Comparison of ENCODE assay signal across 8 mouse cellular contexts in the genomic region with DNA sequence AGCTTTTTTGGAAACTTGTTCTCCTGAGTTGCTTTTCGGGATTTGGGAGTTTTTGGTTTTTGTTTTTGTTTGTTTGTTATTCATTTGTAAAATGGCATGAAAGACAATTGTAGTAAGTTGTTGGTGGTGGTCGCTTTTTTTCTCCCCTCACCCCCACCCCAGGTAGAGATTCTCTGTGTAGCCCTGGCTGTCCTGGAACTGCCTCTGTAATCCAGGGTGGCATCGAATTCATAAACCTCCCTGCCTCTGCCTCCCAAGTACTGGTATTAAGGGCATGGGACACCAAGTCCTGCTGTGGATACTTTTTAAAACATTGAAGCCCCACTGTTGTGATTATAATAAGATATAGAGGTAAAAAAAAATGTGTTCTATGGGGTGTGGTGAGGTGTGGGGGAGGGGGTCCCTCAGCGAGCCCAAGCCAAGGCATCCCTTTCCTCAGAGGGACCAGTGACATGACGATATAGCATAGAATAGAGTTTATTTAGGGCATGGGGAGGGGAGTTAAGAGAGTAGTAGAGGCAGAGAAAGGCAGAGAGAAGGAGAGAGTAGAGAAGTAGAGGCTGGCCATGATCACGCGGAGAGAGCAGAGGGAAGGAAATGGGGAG. TPM values are rescaled to one million over a fixed set of nuclear protein-coding genes. Genes with fewer than 3 reads are reported as not detected.
A peak's percentile ranks its signal among the peaks of the same experiment; 100 is the strongest.
DNase-seq lines count a peak whose midpoint lies in the region; ATAC-seq lines count a peak whose summit lies in the region.

No protein-coding gene starts in this region.

- H3K4me2 ChIP-seq in heart, embryonic 14.5 days (ENCODE audit: low read length), result peak overlapping the region; percentile 65
- peak overlapping the region; percentile 71 for H3K4me2 ChIP-seq in embryonic facial prominence, embryonic 12.5 days (replicated peaks)
- H3K4me2 ChIP-seq in hindbrain, embryonic 15.5 days, result peak overlapping the region; percentile 81
- H3K4me2 ChIP-seq in midbrain, embryonic 12.5 days (replicated peaks), result peak overlapping the region; percentile 69

- DNase-seq in heart, adult 11 months, result no peak
- DNase-seq in adipocyte (ENCODE audit: low spot score), result no peak
- no peak for DNase-seq in embryo, embryonic 9.5 days (ENCODE audit: extremely low spot score)
- no peak for DNase-seq in spleen, adult 18-20 months

- no peak overlapping the region for H3K9ac ChIP-seq in heart, embryonic 14.5 days (ENCODE audit: low read length)
- H3K9ac ChIP-seq in embryonic facial prominence, embryonic 12.5 days, result no peak overlapping the region
- no peak overlapping the region for H3K9ac ChIP-seq in hindbrain, embryonic 15.5 days
- no peak overlapping the region for H3K9ac ChIP-seq in midbrain, embryonic 12.5 days (replicated peaks)

- H3K36me3 ChIP-seq in heart, embryonic 14.5 days (ENCODE audit: control insufficient read depth, insufficient read depth, low read length), result peaks cover 24% of the 10 kb centered on the region
- peaks cover 18% of the 10 kb centered on the region for H3K36me3 ChIP-seq in embryonic facial prominence, embryonic 12.5 days
- H3K36me3 ChIP-seq in hindbrain, embryonic 15.5 days, result peaks cover 17% of the 10 kb centered on the region
- peaks cover 25% of the 10 kb centered on the region for H3K36me3 ChIP-seq in midbrain, embryonic 12.5 days

- peak overlapping the region; percentile 7 to 64; a peak in 3 of 4 replicates for H3K4me3 ChIP-seq in heart, embryonic 14.5 days (ENCODE audit: control insufficient read depth in 1 of 2, insufficient read depth in 1 of 2, low read depth in 1 of 2, low read length in 2 of 2)
- peak overlapping the region; percentile 65; the same call in 1 of the 2 replicates for H3K4me3 ChIP-seq in embryonic facial prominence, embryonic 12.5 days
- H3K4me3 ChIP-seq in hindbrain, embryonic 15.5 days, result peak overlapping the region; percentile 72
- peak overlapping the region; percentile 66 for H3K4me3 ChIP-seq in midbrain, embryonic 12.5 days

- 58% methylated on average over 7 of the region's 7 CpGs for WGBS in heart, embryonic 14.5 days
- WGBS in embryonic facial prominence, embryonic 12.5 days, result 56% methylated on average over 7 of the region's 7 CpGs
- WGBS in hindbrain, embryonic 15.5 days, result 60% methylated on average over 7 of the region's 7 CpGs
- WGBS in midbrain, embryonic 12.5 days, result 63% methylated on average over 7 of the region's 7 CpGs

- no peak overlapping the region for H3K27ac ChIP-seq in heart, embryonic 14.5 days (replicated peaks in 1 of 2; ENCODE audit: control insufficient read depth in 1 of 2, insufficient read depth in 1 of 2, low read depth in 2 of 2, low read length in 2 of 2)
- H3K27ac ChIP-seq in embryonic facial prominence, embryonic 12.5 days, result no peak overlapping the region
- no peak overlapping the region for H3K27ac ChIP-seq in hindbrain, embryonic 15.5 days (replicated peaks)
- H3K27ac ChIP-seq in midbrain, embryonic 12.5 days (replicated peaks), result no peak overlapping the region

- H3K9me3 ChIP-seq in heart, embryonic 14.5 days (ENCODE audit: control insufficient read depth, low read length), result no peaks in the 10 kb centered on the region
- H3K9me3 ChIP-seq in embryonic facial prominence, embryonic 12.5 days, result no peaks in the 10 kb centered on the region
- H3K9me3 ChIP-seq in hindbrain, embryonic 15.5 days, result no peaks in the 10 kb centered on the region
- H3K9me3 ChIP-seq in midbrain, embryonic 12.5 days, result no peaks in the 10 kb centered on the region

- no peaks in the 10 kb centered on the region for H3K27me3 ChIP-seq in heart, embryonic 14.5 days (ENCODE audit: control insufficient read depth, insufficient read depth, low read length)
- no peaks in the 10 kb centered on the region for H3K27me3 ChIP-seq in embryonic facial prominence, embryonic 12.5 days
- no peaks in the 10 kb centered on the region for H3K27me3 ChIP-seq in hindbrain, embryonic 15.5 days
- no peaks in the 10 kb centered on the region for H3K27me3 ChIP-seq in midbrain, embryonic 12.5 days

- no peak for ATAC-seq in heart, embryonic 14.5 days (ENCODE audit: insufficient number of reproducible peaks, insufficient read depth, low FRiP score, low read depth)
- no peak for ATAC-seq in embryonic facial prominence, embryonic 12.5 days (ENCODE audit: insufficient number of reproducible peaks, insufficient read depth, low FRiP score, low TSS enrichment)
- peak; percentile 71 for ATAC-seq in hindbrain, embryonic 15.5 days (ENCODE audit: low FRiP score, low read depth)
- ATAC-seq in midbrain, embryonic 12.5 days (ENCODE audit: low FRiP score, low read depth), result peak; percentile 63

- peaks cover 0 to 4% of the 10 kb centered on the region in 2 experiments; a peak in 1 of 4 replicates for H3K4me1 ChIP-seq in heart, embryonic 14.5 days (ENCODE audit: control insufficient read depth in 2 of 2, insufficient read depth in 2 of 2, low read length in 2 of 2)
- H3K4me1 ChIP-seq in embryonic facial prominence, embryonic 12.5 days, result peaks cover 3% of the 10 kb centered on the region; the same call in 1 of the 2 replicates
- H3K4me1 ChIP-seq in hindbrain, embryonic 15.5 days (replicated peaks), result peaks cover 11% of the 10 kb centered on the region
- H3K4me1 ChIP-seq in midbrain, embryonic 12.5 days, result peaks cover 6% of the 10 kb centered on the region

RNA-seq across cellular contexts. Expression of gene Zfp111, which starts 2.9 kb away (rescaled TPM):
- polyA plus RNA-seq in heart, embryonic 14.5 days (2014; fragmentation: Nextera tagmentation; extraction: Ambion mirVana), result 6.6 and 7.1 TPM in 2 replicates
- polyA plus RNA-seq in embryonic facial prominence, embryonic 12.5 days (2016; fragmentation: Nextera tagmentation; extraction: Ambion mirVana), result 10.1 and 11.3 TPM in 2 replicates
- 5.2 and 5.9 TPM in 2 replicates for polyA plus RNA-seq in hindbrain, embryonic 15.5 days (2015; fragmentation: Nextera tagmentation; extraction: Ambion mirVana)
- polyA plus RNA-seq in midbrain, embryonic 12.5 days (2016; fragmentation: Nextera tagmentation; extraction: Ambion mirVana), result 8.3 and 10.7 TPM in 2 replicates

RNA-seq across cellular contexts. Expression of gene Zfp109, which starts 29.0 kb away (rescaled TPM):
- polyA plus RNA-seq in heart, embryonic 14.5 days (2014; fragmentation: Nextera tagmentation; extraction: Ambion mirVana), result 2.3 and 3.4 TPM in 2 replicates
- polyA plus RNA-seq in embryonic facial prominence, embryonic 12.5 days (2016; fragmentation: Nextera tagmentation; extraction: Ambion mirVana), result 5.9 and 6.6 TPM in 2 replicates
- 4.4 and 4.5 TPM in 2 replicates for polyA plus RNA-seq in hindbrain, embryonic 15.5 days (2015; fragmentation: Nextera tagmentation; extraction: Ambion mirVana)
- 3.8 and 5.2 TPM in 2 replicates for polyA plus RNA-seq in midbrain, embryonic 12.5 days (2016; fragmentation: Nextera tagmentation; extraction: Ambion mirVana)

RNA-seq across cellular contexts. Expression of gene Zfp114, which starts 33.5 kb away (rescaled TPM):
- polyA plus RNA-seq in heart, embryonic 14.5 days (2014; fragmentation: Nextera tagmentation; extraction: Ambion mirVana), result 3.2 and 3.3 TPM in 2 replicates
- polyA plus RNA-seq in embryonic facial prominence, embryonic 12.5 days (2016; fragmentation: Nextera tagmentation; extraction: Ambion mirVana), result 7.5 and 7.6 TPM in 2 replicates
- polyA plus RNA-seq in hindbrain, embryonic 15.5 days (2015; fragmentation: Nextera tagmentation; extraction: Ambion mirVana), result 5.0 and 5.7 TPM in 2 replicates
- polyA plus RNA-seq in midbrain, embryonic 12.5 days (2016; fragmentation: Nextera tagmentation; extraction: Ambion mirVana), result 6.1 and 7.4 TPM in 2 replicates

RNA-seq across cellular contexts. Expression of gene Zfp108, which starts 46.2 kb away (rescaled TPM):
- 2.2 and 2.5 TPM in 2 replicates for polyA plus RNA-seq in heart, embryonic 14.5 days (2014; fragmentation: Nextera tagmentation; extraction: Ambion mirVana)
- polyA plus RNA-seq in embryonic facial prominence, embryonic 12.5 days (2016; fragmentation: Nextera tagmentation; extraction: Ambion mirVana), result 5.3 and 5.6 TPM in 2 replicates
- polyA plus RNA-seq in hindbrain, embryonic 15.5 days (2015; fragmentation: Nextera tagmentation; extraction: Ambion mirVana), result 7.0 and 7.5 TPM in 2 replicates
- 3.8 and 4.8 TPM in 2 replicates for polyA plus RNA-seq in midbrain, embryonic 12.5 days (2016; fragmentation: Nextera tagmentation; extraction: Ambion mirVana)

Comparison
In these comparisons a context has a peak if more than half of its experiments do, and no peak if none do; other contexts are left out.
1. ATAC-seq: peak in hindbrain, embryonic 15.5 days (single experiment) and midbrain, embryonic 12.5 days (single experiment); none in heart, embryonic 14.5 days (single experiment) and embryonic facial prominence, embryonic 12.5 days (single experiment).
2. Peak in every context shown above with its lines, with median percentiles within 50 percentile points of each other: H3K4me2 ChIP-seq and H3K4me3 ChIP-seq.